Mouse (Mus musculus) kidney, postnatal 36 days (tissue): ENCODE measurements around the gene Vps39.

Experiments used
- DNase-seq, 2 experiments: peaks; one replicate each; pipeline ENCODE4 v3.0.0; 2021 to 2022; ENCODE audit warnings: mixed read lengths in 2 of 2

Vps39 gene

DNA sequence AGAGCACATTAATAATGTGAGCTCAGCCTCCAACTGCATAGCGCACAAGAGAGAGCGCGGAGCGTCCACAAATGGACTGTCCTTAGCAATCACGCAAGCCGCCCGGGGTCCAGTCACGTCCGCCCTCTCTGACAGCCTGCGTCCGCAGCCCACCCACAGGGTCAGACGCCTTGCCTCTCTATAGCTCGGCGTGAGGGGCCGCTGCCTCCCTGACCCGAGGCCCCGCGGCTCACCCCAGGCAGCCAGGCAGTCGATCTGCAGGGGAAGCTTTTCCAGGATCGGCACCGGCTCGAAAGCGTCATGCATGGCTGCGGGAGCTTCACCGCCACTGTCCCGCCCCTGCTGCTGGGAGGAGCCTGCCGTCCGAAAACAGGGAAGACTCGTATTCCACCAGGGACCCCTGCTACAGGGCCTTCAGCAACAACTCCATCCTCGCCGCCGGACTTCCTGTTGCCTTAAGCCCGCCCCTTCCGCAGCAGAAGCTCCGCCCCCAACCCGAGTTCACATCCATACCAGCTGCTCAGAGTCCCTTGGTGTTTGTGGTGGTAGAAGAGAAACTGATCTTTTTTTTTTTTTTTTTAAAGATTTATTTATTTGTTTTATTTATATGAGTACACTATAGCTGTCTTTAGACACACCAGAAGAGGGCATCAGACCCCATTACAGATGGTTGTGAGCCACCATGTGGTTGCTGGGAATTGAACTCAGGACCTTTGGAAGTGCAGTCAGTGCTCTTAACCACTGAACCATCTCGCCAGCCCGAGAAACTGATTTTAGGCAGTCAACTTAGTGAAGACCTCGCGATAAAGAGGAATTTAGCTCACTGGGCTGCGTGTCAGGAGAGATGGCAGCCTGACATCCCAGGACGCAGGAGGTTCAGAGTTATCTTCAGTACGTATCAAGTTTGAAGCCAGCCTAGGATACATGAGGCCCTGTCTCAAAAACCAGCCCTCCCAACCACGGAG, at the start of gene Vps39:
Gene Vps39, minus strand, starts transcription at position 456 of the 965 bp plus-strand sequence.
- peak; percentile 93 to 95 for DNase-seq

DNA sequence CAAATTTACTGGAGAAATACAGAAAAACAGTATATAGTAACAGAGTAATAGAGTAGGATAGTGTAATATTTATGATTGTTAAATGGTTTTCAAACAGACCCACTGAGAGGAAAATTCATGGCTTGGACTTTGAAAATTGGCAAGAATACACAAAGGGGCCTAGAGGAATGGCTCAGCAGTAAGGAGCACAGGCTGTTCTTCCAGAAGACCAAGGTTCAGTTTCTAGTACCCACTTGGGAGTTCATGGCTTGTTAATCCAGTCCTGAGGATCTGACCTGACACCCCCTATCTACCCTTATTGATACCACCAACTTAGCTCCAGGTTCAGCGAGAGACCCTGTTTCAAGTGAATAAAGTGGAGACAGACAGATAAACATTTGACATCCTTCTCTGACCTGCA, 45.0 kb upstream of the Vps39 start:
- DNase-seq = peak; percentile 48 to 72

DNA sequence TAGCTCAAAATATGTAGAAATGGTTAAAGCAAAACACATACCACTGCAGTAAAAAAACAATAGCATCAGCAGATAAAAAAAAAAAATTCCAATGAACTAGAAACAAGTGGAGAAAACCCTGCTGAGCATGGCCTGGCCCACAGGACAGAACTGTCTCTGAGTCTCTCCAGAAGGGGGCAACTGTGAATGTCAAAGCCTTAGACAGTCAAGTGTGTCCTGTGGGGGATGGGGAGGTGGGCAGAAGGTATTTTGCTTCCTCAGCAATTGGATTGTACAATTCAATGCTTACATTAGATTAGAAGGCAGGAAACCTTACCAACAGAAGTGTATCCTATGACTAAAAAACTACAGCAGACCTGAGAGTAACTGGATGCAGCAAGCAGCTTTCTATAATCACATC, 39.5 kb upstream of the Vps39 start:
- peak in 1 of 2 experiments; percentile 8 for DNase-seq

DNA sequence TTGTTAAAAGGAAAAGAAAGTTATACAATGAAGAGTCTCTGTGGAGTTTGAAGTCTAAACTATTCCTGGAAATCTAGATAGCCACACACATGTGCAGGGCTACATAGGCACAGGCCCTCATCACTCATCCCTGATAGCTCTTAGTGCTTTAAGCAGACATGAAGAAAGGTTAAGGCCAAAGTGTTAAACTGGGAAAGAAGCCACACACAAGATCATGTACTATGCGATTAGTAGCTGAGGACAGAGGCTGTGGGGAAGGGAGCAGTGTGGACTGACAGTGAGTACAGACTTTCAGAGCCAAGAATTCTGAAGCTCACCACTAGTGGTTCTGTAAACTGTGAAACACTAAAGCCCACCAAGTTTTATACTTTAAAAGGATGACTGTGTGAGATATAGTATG, 38.0 kb upstream of the Vps39 start:
- DNase-seq = no peak

DNA sequence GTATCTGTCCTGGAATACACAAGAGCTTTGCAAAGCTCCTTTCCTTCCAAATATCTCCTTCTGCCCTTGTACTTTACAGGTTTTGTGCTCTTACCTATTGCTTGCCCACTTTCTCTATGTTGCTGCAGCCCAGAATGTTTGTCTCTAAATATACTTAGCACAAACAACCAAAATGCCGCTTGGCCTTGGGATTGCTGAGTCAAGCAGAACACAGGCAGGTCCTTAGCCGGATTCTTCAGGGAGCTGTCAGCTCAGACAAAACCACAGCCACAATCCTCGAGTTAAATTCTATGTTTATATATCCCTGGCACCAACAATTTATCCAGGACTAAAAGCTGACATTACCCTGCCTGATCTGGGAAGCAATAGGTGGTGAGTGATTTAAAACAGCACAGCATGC, 36.4 kb upstream of the Vps39 start:
- no peak for DNase-seq

DNA sequence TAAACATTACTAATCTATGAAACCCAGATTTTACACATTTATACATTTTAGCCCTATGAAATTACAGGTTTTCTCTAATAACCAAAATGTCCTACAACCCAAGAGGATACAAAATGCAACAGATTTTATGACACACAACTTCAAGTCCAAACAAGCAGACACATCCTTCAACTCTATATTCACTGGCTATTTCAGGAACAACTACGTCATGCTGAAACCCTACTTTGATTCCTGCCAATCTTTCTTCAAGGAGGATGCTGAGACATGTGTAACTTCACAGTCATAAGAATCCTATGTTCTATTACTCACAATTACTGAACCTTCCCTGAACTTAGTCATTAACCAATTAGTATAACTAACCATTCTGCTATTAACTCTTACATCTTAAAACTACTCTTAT, 34.4 kb upstream of the Vps39 start:
- no peak for DNase-seq

DNA sequence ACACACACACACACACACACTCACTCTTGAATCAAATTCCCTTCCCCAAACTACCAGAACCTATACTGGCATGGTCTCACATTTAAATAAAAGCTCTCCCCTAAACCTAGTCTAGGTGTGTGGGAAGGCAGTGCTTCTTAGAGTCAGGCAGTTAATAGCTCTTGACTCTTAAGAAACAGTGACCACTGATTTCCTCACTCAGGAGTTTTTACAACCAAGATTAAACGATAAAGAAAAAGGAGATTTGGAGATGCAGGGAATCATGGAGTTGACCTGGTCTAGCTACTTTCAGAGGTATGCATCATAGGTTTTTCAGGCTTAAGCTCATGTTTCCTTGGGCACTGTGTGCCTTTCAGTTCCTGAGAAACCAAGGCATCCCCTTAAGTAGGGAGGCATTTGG, 33.3 kb upstream of the Vps39 start:
- no peak for DNase-seq

DNA sequence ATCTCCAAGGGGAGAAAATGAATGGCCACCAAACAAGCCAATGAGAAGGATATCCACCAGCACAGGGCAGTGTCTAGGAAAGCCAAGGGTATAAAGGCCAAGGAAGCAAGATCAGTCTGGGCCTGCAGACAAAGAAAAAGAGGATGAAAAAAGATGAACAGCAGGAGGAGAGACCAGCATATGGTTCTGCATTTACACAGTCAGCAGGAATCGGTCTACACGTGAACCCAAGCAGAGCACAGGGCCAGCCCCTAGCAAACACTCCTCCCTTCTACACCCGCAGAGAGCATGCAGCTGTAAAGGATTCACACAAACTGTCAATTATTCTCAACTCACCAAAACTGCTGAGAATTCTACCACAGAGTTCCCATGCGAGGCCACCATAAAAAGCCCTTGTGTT, 20.9 kb upstream of the Vps39 start:
- DNase-seq = no peak

DNA sequence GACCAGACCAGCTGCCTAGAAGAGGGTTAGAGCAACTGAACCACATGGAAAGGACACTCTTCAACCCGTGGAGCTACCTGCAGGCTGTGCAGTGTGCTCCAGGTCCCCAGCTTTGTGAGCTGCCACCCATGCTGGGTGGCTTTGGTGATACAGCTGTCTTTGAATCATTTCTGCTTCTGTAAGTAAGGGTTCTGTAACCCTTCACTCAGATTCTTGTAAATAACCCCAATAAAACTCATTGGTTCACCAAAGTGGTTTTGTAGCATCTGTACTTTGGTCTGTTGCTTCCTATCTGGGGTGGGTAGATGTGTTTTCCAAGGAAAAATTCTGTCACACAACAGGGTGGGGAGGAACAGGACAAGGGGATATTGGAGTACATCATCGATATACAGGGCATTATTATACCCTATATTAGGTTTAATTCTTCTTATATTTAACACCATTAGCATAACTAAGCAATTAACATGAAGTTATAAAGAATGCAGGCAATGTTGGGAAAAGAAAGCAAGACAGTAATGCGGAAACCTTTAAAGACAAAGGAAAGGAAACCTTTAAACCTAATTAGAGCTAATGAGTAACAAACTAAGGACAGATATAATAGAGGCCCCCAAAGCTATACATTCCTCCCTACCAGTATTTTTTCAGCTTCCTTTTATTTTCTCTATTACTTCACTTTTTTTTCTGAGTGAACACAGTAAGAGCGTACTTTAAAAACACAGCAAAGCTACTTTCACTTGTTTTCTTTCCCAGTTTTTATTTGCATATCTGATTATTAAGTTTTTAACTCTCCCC, 14.7 kb upstream of the Vps39 start:
- DNase-seq = no peak

DNA sequence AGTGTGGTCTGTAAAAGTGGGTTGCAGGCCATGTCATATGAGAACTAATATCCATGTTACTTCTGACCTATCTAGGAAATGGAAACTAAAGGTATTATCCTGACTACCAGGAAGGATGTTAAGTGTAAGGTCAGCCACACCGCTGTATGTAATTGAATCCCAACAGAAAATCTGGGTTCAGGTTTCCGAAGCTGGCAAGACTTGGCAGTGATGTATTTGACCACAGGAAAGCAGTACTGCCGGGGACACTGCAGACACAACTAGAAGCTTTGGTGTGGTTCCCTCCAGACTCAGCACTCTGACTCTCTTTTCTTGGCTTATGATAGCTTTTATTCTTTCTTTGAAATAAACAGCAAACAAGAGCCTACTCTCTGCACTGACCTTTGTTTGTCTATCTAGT, 13.6 kb upstream of the Vps39 start:
- DNase-seq = no peak

DNA sequence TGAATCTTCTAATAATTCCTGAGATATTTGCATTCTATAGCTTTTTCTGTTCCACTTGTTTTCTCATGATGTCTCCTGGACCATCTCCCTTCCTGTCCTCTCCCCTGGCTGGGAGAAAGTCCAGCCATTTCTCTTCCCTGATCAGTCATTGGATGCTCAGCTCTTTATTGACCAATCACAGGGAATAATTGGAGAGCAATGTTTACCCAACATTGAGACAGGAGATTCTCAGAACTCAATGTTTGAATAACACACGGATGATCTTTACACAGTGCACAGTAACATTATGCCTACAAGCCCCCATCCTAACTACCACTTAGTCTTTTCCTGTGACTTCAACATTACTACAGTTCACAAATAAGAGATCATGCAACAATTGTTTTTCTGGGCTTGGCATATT, 7.5 kb upstream of the Vps39 start:
- no peak for DNase-seq

DNA sequence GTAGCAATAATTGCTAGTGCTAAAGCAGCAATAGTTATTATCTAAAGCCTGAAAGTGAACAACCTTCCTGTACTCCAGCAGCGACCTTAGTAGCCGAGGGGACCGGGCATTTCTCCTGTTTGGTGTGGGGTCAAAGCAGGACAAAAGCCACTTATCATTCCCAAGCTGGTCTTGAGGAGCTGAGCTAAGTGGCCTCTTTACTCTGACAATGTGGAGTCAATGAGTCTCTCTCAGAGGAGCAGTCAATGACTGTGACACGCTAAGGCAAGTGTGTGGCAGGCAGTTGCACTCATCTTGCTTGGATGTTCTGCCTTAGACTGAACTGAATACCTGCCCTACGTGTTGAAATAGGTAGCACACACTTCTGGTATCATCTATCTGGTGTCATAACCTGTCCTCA, 1.6 kb downstream of the Vps39 start:
- no peak for DNase-seq

DNA sequence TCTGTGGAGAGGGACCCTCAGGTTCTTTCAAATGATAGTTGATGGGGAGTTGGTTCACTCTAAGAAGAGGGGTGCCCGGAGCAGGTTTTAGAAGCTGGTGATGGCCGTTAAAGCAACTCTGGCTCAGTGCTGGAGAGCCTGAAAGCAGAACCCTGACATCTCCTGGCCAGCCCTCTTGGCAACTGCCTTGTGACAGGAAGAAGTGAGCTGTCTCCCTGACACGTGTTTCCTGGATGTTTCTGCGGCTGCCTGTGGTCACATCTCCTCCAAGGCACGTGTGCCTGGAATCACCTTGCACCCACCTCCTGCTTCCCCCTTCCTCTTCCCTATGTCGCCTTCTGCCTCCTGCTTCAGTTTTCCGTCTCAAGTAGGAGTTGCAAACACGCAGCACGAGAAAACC, 4.8 kb downstream of the Vps39 start:
- peak; percentile 42 to 64 for DNase-seq

DNA sequence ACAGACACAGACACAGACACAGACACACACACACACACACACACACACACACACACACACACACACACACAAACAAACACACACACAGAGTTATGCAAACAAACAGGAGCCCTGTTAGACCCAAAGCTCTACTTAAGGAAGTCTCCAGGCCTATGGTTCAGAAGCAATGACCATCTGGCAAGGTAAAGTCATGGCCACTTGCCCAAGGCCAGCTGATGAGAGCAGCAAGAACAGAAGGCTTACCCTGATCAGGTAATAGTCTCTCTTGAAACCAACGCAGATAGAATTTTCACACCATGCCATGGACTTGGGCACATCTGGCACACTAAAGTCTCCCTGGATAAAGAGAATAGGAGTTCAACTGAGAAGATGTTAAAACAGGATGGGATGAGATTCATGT, 11.2 kb downstream of the Vps39 start:
- no peak for DNase-seq

DNA sequence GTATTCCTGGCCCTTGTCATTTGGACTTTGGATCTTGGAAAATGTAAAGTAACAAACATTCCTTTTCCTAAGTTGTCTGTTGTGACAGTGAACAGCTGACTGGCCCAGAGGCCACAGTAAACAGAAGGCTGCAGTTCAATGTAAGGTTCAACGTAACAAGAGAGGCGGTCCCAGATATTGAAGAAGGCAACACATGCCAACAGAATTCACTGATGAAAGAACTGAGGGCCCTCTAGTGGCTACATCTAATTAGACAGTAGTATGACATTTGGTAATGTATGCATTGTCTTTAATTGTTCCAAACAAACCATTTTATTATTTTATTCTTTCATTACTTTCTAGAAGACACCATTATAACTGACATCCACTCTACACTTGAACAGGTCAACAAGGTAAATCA, 15.1 kb downstream of the Vps39 start:
- DNase-seq = no peak

DNA sequence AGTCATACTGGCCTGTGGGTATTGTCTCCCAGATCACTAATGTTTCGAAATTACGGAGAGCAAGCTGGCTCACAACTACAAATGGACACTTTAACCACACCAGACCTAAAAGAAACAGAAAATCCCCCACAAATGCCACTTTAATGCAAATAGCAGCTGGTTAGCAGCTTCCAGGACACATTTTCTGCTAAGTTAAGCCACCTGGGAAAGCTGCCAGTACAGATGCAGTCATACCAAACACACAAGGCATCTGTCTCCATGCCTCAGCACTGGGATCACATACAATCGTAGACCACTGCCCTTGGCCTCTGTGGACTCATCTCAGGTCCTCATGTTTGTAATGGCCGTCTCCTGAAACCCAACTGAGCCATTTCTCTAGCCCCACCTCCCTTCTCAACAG, 21.4 kb downstream of the Vps39 start:
- DNase-seq = no peak

DNA sequence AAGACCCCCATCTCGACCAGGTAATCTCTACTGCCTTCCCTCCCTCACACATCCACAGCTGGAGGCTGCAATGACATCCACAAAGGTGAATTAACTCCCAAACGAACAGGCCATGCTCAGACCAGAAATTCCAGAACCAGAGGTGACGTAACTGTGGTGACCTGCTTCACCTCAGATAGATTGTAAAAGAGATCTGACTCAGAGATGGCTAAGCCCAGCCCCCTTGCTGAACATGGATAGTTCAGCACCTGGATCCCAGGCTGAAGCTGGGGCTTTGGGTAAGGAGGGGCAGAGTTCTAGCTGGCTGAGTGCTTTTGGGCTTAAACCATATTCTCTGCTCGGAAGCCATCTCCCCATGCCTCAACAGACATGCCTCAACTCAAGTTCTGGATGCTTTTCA, 37.9 kb downstream of the Vps39 start:
- no peak for DNase-seq

DNA sequence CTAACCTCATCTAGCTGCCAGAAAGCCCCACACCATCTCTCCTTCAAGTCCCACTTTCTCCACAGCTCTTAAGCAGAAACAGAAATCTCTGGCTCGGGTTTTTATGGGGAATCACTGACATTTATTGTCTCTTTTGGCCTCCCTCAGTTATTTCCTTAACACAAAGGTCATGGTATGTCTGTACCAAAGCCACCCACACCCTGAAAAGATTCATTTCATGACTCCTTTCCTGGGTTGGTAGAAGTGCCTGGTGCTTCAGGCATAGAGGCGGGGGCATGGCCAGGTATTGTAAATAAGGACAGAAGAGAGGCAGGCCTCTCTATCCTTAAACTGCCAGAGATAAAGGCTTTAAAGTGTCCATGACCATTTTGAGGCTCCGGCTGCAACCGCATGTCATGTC, 38.5 kb downstream of the Vps39 start:
- DNase-seq = no peak

DNA sequence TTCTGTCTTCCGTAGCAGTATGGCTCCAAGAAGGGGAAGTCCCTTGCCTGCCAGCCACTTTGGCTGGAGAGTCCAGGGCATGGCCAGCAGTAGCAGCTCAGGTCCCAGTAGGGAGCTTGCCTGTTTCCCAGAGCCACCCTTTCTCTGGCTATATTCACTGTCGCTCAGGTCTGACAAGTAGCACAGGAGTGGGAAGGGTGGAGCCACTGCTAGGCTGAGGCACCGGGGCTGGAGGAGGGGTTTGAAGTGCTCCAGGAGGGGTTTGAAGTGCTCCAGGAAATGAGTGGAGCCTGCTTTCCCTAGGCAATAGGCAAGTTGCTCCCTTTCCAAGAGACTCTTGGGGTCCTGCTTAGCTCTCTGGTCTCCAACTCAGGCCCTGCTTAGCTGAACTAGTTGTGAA, 39.0 kb downstream of the Vps39 start, which contains the start of gene Pla2g4f:
Gene Pla2g4f, minus strand, starts transcription at position 190 of the 400 bp plus-strand sequence.
- DNase-seq = no peak

DNA sequence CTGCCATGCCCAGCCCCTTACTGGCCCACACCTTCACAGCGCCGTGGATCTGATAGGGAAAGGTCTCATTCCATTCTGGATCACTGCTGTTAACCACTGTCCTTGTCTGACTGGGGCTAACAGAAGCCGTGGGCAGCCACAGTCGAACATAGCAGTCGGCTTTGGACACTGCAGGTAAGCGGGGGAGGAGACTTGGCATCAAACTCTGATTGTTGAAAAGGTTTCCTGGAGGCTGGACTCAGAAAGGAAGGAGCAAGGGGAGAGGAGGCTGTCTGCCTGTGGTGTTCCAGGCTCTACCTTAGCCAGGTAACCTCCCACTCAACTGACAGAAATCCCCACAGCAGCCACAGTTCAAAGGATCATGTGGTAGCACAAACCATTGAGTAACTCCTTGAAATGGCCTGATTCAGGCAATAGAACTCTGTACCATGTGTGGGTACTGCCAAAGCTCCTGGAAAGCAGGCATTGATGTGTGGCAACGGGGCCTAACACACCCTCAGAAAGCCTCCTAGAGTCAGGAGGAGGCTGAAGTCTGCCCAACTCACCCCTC, 40.6 kb downstream of the Vps39 start:
- peak in 1 of 2 experiments; percentile 5 for DNase-seq

DNA sequence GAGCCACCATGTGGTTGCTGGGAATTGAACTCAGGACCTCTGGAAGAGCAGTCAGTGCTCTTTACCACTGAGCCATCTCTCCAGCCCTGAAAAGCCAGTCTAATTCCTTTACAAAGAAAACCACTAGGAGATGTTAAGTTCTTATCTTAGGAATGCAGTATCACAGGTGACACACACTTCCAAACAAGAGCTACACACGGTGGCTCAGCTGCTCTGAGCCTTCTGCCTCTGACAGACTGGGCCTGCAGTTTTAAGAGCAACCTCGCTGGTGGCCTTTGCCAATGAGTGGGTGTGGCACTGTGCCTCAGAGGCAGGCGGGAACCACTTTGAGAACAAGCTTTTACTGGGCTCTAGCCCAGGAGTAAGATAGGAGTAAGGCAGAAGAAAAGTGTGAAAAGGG, 48.8 kb downstream of the Vps39 start:
- DNase-seq = no peak

DNA sequence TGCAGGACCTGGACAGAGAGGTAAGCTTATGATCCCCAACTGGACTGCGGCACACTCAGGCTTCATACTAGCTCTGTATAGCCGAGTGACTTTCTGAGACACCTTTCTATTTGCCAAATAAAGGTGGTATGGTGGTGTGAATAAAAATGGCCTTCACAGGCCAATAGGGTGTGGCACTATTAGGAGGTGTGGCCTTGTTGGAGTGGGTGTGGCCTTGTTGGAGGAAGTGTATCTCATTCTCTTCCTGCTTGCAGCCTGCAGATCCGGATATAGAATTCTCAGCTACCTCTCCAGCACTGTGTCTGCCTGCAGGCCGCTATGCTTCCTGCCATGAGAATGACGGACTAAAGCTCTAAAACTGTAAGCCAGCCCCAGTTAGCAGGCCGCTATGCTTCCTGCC, 51.9 kb downstream of the Vps39 start:
- no peak for DNase-seq

DNA sequence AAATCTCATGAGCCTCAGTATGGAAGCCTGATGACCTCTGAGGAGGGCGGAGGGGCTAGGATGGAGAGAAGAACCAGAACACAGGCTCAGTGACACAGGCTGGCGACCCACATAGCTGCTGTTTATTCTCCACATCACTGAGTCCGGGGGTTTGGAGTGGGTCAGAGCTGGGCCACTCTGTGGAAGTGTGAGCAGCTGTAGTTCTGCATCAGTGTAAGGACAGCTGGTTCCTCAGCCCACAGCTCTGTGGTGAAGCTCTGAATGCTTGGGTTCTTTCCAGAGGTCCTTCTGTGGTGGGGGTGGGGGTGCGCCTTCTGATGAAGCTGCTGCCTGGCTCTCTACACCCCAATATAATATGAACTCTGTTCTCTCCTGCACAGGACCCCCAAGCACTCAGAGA, 53.1 kb downstream of the Vps39 start:
- no peak for DNase-seq

DNA sequence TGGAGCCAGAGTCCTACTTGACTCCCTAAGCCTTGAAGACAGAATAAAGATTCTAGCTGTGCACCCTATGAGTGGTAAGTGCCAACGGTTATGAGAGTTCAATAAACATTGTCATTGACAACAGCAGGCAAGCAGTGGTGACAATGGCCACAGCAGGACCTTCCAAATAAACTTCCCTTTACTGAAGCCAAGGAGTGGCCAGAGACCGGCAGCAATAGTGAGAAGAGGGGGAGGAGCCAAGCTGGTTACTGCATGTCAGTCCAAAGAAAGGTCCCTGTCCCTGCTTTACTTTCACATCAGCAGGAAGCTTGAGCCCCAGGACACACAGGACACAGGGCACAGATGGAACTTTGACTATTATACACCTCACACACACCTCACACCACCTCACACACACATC, 56.8 kb downstream of the Vps39 start:
- no peak for DNase-seq
